Mouse (Mus musculus) small intestine, adult 2 months (tissue): ENCODE results near the gene Tmem108.

Experiments
- CTCF ChIP-seq: fragments of 200-500 bp; IDR thresholded peaks from 2 replicates; pipeline ENCODE4 v1.5.1; 2012; ENCODE audit warnings: low read depth, mild to moderate bottlenecking, control low read depth, inconsistent platforms, low read length, moderate library complexity, mixed read lengths; ENCODE audit not compliant: insufficient replicate concordance, insufficient read length; ENCODE audit errors: extremely low read depth
- POLR2A ChIP-seq: fragments of 200-500 bp; IDR thresholded peaks from 2 replicates; pipeline ENCODE4 v1.6.1; 2012; ENCODE audit warnings: low read depth, mild to moderate bottlenecking, control low read depth, inconsistent platforms, low read length, moderate library complexity

DNA sequence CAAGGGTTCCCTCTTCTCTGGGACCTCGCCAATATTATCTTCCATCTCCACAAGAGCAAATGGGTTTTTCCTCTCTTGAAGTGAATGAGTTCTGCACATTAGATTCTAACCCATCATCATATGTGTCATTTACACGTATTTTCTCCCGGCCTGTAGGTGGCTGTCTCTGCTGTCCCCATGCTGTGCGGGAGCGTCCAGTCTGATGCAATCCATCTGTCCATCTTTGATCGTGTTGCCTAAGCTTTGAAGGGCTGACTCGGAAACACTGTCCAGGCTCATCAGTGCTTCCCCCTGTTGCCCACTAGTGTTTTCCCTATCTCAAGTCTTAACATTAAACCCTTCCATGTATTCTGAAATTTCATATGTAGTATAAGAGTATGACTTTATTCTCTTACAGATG is 36.1 kb downstream of the Tmem108 start:
- TF ChIP-seq CTCF, result no peak
- no peak for TF ChIP-seq POLR2A
